Mouse (Mus musculus) liver, postnatal 0 days (tissue): Measurements from ENCODE around the gene Hemk1.

Experiments
- CTCF ChIP-seq: sonication (generic); IDR thresholded peaks from 2 replicates; pipeline ENCODE4 v1.5.1; 2016; ENCODE audit warnings: antibody characterized with exemption, low read depth
- EP300 ChIP-seq: IDR thresholded peaks from 2 replicates; pipeline ENCODE4 v1.6.1; 2016; ENCODE audit warnings: antibody characterized with exemption, low read depth, mild to moderate bottlenecking

GRCm38 (mm10) chr9:107377961-107378512 lies 39.9 kb upstream of the Hemk1 start:
- TF ChIP-seq CTCF (0 out of 2 replicates have a peak, but pooled peaks have one; percentile 1), EP300 (no peak)
